Mouse (Mus musculus) myocyte (in vitro differentiated cells): ENCODE measurements around the gene Rnf34. TPM values are rescaled to one million over a fixed set of nuclear protein-coding genes. Genes with fewer than 3 reads are reported as not detected.

Experiments used
- H3K27me3 ChIP-seq: one replicate; pipeline ENCODE4 v1.6.1; 2011; ENCODE audit not compliant: control insufficient read depth, insufficient read depth, insufficient read length
- H3K36me3 ChIP-seq: one replicate; pipeline ENCODE4 v1.6.1; 2011; ENCODE audit not compliant: control insufficient read depth, insufficient read depth
- H3K4me2 ChIP-seq: one replicate; pipeline ENCODE4 v1.6.1; 2011; ENCODE audit warnings: low read depth, control low read depth
- H3K4me3 ChIP-seq: one replicate; pipeline ENCODE4 v1.5.1; 2011; ENCODE audit warnings: mild to moderate bottlenecking, control low read depth, moderate library complexity
- H3K79me2 ChIP-seq: one replicate; pipeline ENCODE4 v1.6.1; 2011; ENCODE audit not compliant: control insufficient read depth, insufficient read depth
- H3ac ChIP-seq: one replicate; pipeline ENCODE4 v1.6.1; 2011; ENCODE audit not compliant: control insufficient read depth, insufficient read length
- CEBPB ChIP-seq: IDR thresholded peaks from 2 replicates; pipeline ENCODE4 v1.6.1; 2011; ENCODE audit warnings: mild to moderate bottlenecking, moderate library complexity; ENCODE audit not compliant: poor library complexity, insufficient read depth, severe bottlenecking
- E2F4 ChIP-seq: IDR thresholded peaks from one replicate; pipeline ENCODE4 v1.6.1; 2011; ENCODE audit warnings: mild to moderate bottlenecking, control low read depth, moderate library complexity; ENCODE audit not compliant: insufficient read depth
- MAX ChIP-seq: IDR thresholded peaks from one replicate; pipeline ENCODE4 v1.6.1; 2011; ENCODE audit warnings: low read depth, mild to moderate bottlenecking, control low read depth
- MYOD1 ChIP-seq, 3 experiments: IDR thresholded peaks; one replicate each; pipeline ENCODE4 v1.6.1; 2011; ENCODE audit warnings: control low read depth in 2 of 3, low read depth in 2 of 3, mild to moderate bottlenecking in 2 of 3, moderate library complexity in 1 of 3; ENCODE audit not compliant: insufficient read length in 2 of 3, control insufficient read depth in 1 of 3
- MYOG ChIP-seq, 3 experiments: IDR thresholded peaks; one replicate each; pipeline ENCODE4 v1.6.1; 2011; ENCODE audit warnings: control low read depth in 2 of 3, low read depth in 2 of 3, mild to moderate bottlenecking in 2 of 3; ENCODE audit not compliant: insufficient read length in 2 of 3, control insufficient read depth in 1 of 3, insufficient read depth in 1 of 3
- POLR2A ChIP-seq: IDR thresholded peaks from one replicate; pipeline ENCODE4 v1.6.1; 2011; ENCODE audit warnings: low read depth, mild to moderate bottlenecking, control low read depth, moderate library complexity; ENCODE audit not compliant: insufficient read length
- POLR2AphosphoS2 ChIP-seq: IDR thresholded peaks from one replicate; pipeline ENCODE4 v1.6.1; 2011; ENCODE audit warnings: low read depth, control low read depth; ENCODE audit not compliant: insufficient read length
- REST ChIP-seq: IDR thresholded peaks from one replicate; pipeline ENCODE4 v1.6.1; 2011; ENCODE audit warnings: mild to moderate bottlenecking, control low read depth, moderate library complexity; ENCODE audit not compliant: insufficient read depth, insufficient read length
- SRF ChIP-seq: IDR thresholded peaks from one replicate; pipeline ENCODE4 v1.6.1; 2011; ENCODE audit warnings: low read depth; ENCODE audit not compliant: control insufficient read depth, insufficient read length
- TCF12 ChIP-seq: IDR thresholded peaks from one replicate; pipeline ENCODE4 v1.6.1; 2011; ENCODE audit warnings: mild to moderate bottlenecking, control low read depth; ENCODE audit not compliant: poor library complexity, insufficient read depth, severe bottlenecking
- TCF3 ChIP-seq: IDR thresholded peaks from one replicate; pipeline ENCODE4 v1.6.1; 2011; ENCODE audit warnings: low read depth, control low read depth; ENCODE audit not compliant: insufficient read length
- USF1 ChIP-seq: IDR thresholded peaks from one replicate; pipeline ENCODE4 v1.6.1; 2011; ENCODE audit warnings: low read depth, mild to moderate bottlenecking, control low read depth, moderate library complexity
- polyA plus RNA-seq: library from polyadenylated mRNA; unstranded; fragments of >200 nt; fragmentation: generic; extraction: Trizol; gene quantifications from one replicate; pipeline ENCODE4 v1.2.1, GENCODE M21; 2012; ENCODE audit warnings: missing spikeins

Rnf34 gene
- polyA plus RNA-seq, 1 experiment = 8.2 TPM

GRCm38 (mm10) chr5:122908001-122908400 lies 58.2 kb downstream of the Rnf34 start:
- TF ChIP-seq MYOD1 (IDR thresholded peaks at IDR 0.05; ENCODE audit: control insufficient read depth in 1 of 3, insufficient read length in 2 of 3, low read depth in 2 of 3) (no peak), MAX (no peak), POLR2AphosphoS2 (no peak), TCF3 (no peak), MYOG (IDR thresholded peaks at IDR 0.05; ENCODE audit: control insufficient read depth in 1 of 3, insufficient read depth in 1 of 3, insufficient read length in 2 of 3, low read depth in 2 of 3) (no peak), USF1 (no peak)
- no peak overlapping the region for H3K4me3 ChIP-seq
- H3K79me2 ChIP-seq = no peaks in the 10 kb centered on the region
- no peak overlapping the region for H3ac ChIP-seq
- no peaks in the 10 kb centered on the region for H3K36me3 ChIP-seq
- no peak overlapping the region for H3K4me2 ChIP-seq
- no peaks in the 10 kb centered on the region for H3K27me3 ChIP-seq

- Histone ChIP-seq H3ac (no peak overlapping the region), H3K36me3 (no peaks in the 10 kb centered on the region), H3K4me3 (no peak overlapping the region), H3K79me2 (no peaks in the 10 kb centered on the region), H3K27me3 (no peaks in the 10 kb centered on the region), H3K4me2 (no peak overlapping the region)
- TF ChIP-seq TCF12 = no peak
- TF ChIP-seq CEBPB = no peak
- no peak for TF ChIP-seq POLR2AphosphoS2
- no peak for TF ChIP-seq REST
- TF ChIP-seq SRF = no peak
- no peak for TF ChIP-seq MYOG (IDR thresholded peaks at IDR 0.05; ENCODE audit: control insufficient read depth in 1 of 3, insufficient read depth in 1 of 3, insufficient read length in 2 of 3, low read depth in 2 of 3)
- TF ChIP-seq E2F4 = no peak
- no peak for TF ChIP-seq TCF3
- no peak for TF ChIP-seq MAX
- TF ChIP-seq MYOD1 (IDR thresholded peaks at IDR 0.05; ENCODE audit: control insufficient read depth in 1 of 3, insufficient read length in 2 of 3, low read depth in 2 of 3) = no peak
- no peak for TF ChIP-seq POLR2A
- TF ChIP-seq USF1 = no peak
These were observed 59.6 kb downstream of the Rnf34 start for GRCm38 (mm10) chr5:122909481-122909880.

GRCm38 (mm10) chr5:122912863-122913262 lies 63.0 kb downstream of the Rnf34 start:
- Histone ChIP-seq H3K36me3 (no peaks in the 10 kb centered on the region), H3K4me3 (no peak overlapping the region), H3K4me2 (no peak overlapping the region), H3ac (no peak overlapping the region), H3K27me3 (no peaks in the 10 kb centered on the region), H3K79me2 (no peaks in the 10 kb centered on the region)
- no peak for TF ChIP-seq MYOD1 (IDR thresholded peaks at IDR 0.05; ENCODE audit: control insufficient read depth in 1 of 3, insufficient read length in 2 of 3, low read depth in 2 of 3)
- TF ChIP-seq TCF3 = no peak
- no peak for TF ChIP-seq POLR2A
- TF ChIP-seq MAX = no peak
- TF ChIP-seq TCF12 = no peak
- no peak for TF ChIP-seq E2F4
- TF ChIP-seq USF1 = no peak
- TF ChIP-seq SRF = no peak
- no peak for TF ChIP-seq MYOG (IDR thresholded peaks at IDR 0.05; ENCODE audit: control insufficient read depth in 1 of 3, insufficient read depth in 1 of 3, insufficient read length in 2 of 3, low read depth in 2 of 3)
- no peak for TF ChIP-seq REST
- TF ChIP-seq CEBPB = no peak
- no peak for TF ChIP-seq POLR2AphosphoS2

GRCm38 (mm10) chr5:122916147-122916546 lies 66.3 kb downstream of the Rnf34 start:
- Histone ChIP-seq H3K36me3 (no peaks in the 10 kb centered on the region), H3K79me2 (no peaks in the 10 kb centered on the region), H3ac (no peak overlapping the region), H3K4me2 (no peak overlapping the region), H3K4me3 (no peak overlapping the region), H3K27me3 (no peaks in the 10 kb centered on the region)
- no peak for TF ChIP-seq TCF3
- no peak for TF ChIP-seq MAX
- no peak for TF ChIP-seq USF1
- no peak for TF ChIP-seq MYOG (IDR thresholded peaks at IDR 0.05; ENCODE audit: control insufficient read depth in 1 of 3, insufficient read depth in 1 of 3, insufficient read length in 2 of 3, low read depth in 2 of 3)
- TF ChIP-seq REST = no peak

GRCm38 (mm10) chr5:122917982-122918711 lies 68.3 kb downstream of the Rnf34 start:
- H3K79me2 ChIP-seq = no peaks in the 10 kb centered on the region
- no peak overlapping the region for H3K4me2 ChIP-seq
- H3K36me3 ChIP-seq = no peaks in the 10 kb centered on the region
- H3K27me3 ChIP-seq = no peaks in the 10 kb centered on the region
- H3K4me3 ChIP-seq = no peak overlapping the region
- TF ChIP-seq USF1 (no peak), SRF (no peak), MYOG (IDR thresholded peaks at IDR 0.05; ENCODE audit: control insufficient read depth in 1 of 3, insufficient read depth in 1 of 3, insufficient read length in 2 of 3, low read depth in 2 of 3) (no peak), MYOD1 (IDR thresholded peaks at IDR 0.05; ENCODE audit: control insufficient read depth in 1 of 3, insufficient read length in 2 of 3, low read depth in 2 of 3) (no peak), TCF3 (no peak), CEBPB (no peak), POLR2AphosphoS2 (no peak), MAX (no peak), E2F4 (no peak), TCF12 (no peak), POLR2A (no peak), REST (no peak)
- no peak overlapping the region for H3ac ChIP-seq
